Mouse (Mus musculus): ENCODE measurements around the gene Tent5c.

DNA sequence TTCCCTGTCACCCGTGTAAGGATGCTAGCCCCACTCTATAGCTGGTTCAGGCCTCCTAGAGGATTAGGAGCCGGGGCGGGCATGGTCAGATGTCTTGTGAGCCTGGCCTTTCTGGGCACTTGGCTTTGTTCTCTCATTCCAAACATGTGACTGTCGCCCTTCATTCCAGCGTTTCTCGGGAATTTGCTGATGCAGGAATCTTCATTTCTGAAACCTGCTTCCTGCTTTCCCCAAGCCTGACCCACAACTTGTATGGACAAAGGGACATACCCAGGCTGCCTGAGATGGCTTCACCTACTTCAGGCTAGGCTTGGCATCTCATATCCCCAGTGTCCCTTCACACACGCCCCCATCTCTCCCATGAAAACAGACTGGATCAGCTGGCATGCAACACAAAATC lies 33.5 kb upstream of the Tent5c start:
- TF ChIP-seq POLR2A (IDR thresholded peaks at IDR 0.05; ENCODE audit: insufficient read depth, low read length) (no peak), CTCF (IDR thresholded peaks at IDR 0.05; ENCODE audit: low read depth, low read length) (no peak), EP300 (IDR thresholded peaks at IDR 0.05; ENCODE audit: insufficient read depth, low read depth, low read length) (no peak)
